8 mouse cellular contexts compared by ENCODE assay signal in the genomic region with DNA sequence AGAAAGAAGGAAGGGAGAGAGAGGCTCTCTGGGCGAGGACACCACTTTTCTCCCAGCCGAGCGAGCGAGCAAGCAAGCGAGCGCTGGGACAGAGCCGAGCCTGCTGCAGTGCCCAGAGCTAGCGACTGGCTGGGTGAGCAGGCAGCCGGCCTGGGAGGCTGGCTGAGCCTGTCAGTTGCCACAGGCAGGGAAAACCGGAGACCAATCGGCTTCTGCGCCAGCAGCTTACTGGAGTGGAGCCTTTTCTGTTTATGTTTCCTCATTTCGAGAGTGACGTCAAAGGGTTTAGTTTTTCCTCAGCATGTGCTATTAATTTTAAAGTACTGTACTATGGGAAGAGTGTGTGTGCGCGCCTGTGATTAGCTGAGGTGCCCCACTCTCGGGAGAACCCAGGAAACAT. TPM values are rescaled to one million over a fixed set of nuclear protein-coding genes. Genes with fewer than 3 reads are reported as not detected.
DNase-seq lines count a peak whose midpoint lies in the region; ATAC-seq and TF ChIP-seq lines count a peak whose summit lies in the region.

A gene (minus strand): TSS at position 173 of the 400 bp plus-strand sequence.

- peak within 1 kb of the TSS; percentile 23 for H3K4me3 ChIP-seq in embryonic fibroblast, embryonic 13.5 days (ENCODE audit: insufficient read depth, low read length)
- peak within 1 kb of the TSS; percentile 46 for H3K4me3 ChIP-seq in heart, adult 2 months
- H3K4me3 ChIP-seq in kidney, adult 2 months (ENCODE audit: insufficient read depth, low read depth, low read length): peak within 1 kb of the TSS; percentile 48
- peak within 1 kb of the TSS; percentile 44 for H3K4me3 ChIP-seq in limb, embryonic 10.5 days
- H3K4me3 ChIP-seq in midbrain, embryonic 11.5 days (ENCODE audit: low read depth, low read length): peak within 1 kb of the TSS; percentile 8; the same call in 1 of the 2 replicates

- TF ChIP-seq POLR2A in embryonic fibroblast, embryonic 13.5 days (IDR thresholded peaks at IDR 0.05; ENCODE audit: low read depth, low read length): peak; percentile 70
- TF ChIP-seq POLR2A in heart, adult 2 months (IDR thresholded peaks at IDR 0.05; ENCODE audit: insufficient read depth, low read depth, low read length): peak; percentile 73
- peak; percentile 41 for TF ChIP-seq POLR2A in kidney, adult 2 months (IDR thresholded peaks at IDR 0.05; ENCODE audit: low read depth, low read length)

- peak; percentile 17 to 31 for DNase-seq in adrenal gland, postnatal 4 days (ENCODE audit: low spot score in 2 of 2)
- DNase-seq in heart, adult 2 months: peak; percentile 85 to 86
- peak; percentile 92 for DNase-seq in kidney, adult 2 months
- DNase-seq in limb, embryonic 10.5 days (ENCODE audit: low spot score): peak; percentile 73
- DNase-seq in midbrain, embryonic 11.5 days (ENCODE audit: low spot score, missing footprints): peak; percentile 91
- DNase-seq in right cerebral cortex, postnatal 36 days (ENCODE audit: low spot score in 2 of 2): peak; percentile 70 to 82
- no peak for DNase-seq in c-Kit-positive CD71-positive TER-119-positive erythroid progenitor cells, embryonic 14.5 days (ENCODE audit: low spot score)

- H3K9ac ChIP-seq in heart, adult 2 months (ENCODE audit: low read depth, low read length): peak within 1 kb of the TSS; percentile 59
- peak within 1 kb of the TSS; percentile 46 for H3K9ac ChIP-seq in midbrain, embryonic 11.5 days (ENCODE audit: low read length)

- H3K9me3 ChIP-seq in limb, embryonic 10.5 days (replicated peaks): no peaks in the 10 kb centered on the region
- no peaks in the 10 kb centered on the region for H3K9me3 ChIP-seq in midbrain, embryonic 11.5 days (ENCODE audit: control insufficient read depth, low read length)

- H3K27ac ChIP-seq in embryonic fibroblast, embryonic 13.5 days (ENCODE audit: insufficient read depth, low read length): no peak within 1 kb of the TSS
- H3K27ac ChIP-seq in heart, adult 2 months: peak within 1 kb of the TSS; percentile 64
- peak within 1 kb of the TSS; percentile 35; the same call in 1 of the 2 replicates for H3K27ac ChIP-seq in kidney, adult 2 months (ENCODE audit: insufficient read depth, low read depth, low read length)
- H3K27ac ChIP-seq in limb, embryonic 10.5 days: peak within 1 kb of the TSS; percentile 58; the same call in 1 of the 2 replicates
- H3K27ac ChIP-seq in midbrain, embryonic 11.5 days (ENCODE audit: low read depth, low read length): no peak within 1 kb of the TSS

- H3K27me3 ChIP-seq in heart, adult 2 months (ENCODE audit: control insufficient read depth, insufficient read depth, low read length): no peaks in the 10 kb centered on the region
- no peaks in the 10 kb centered on the region; the same call in 1 of the 2 replicates for H3K27me3 ChIP-seq in kidney, adult 2 months (replicated peaks; ENCODE audit: control insufficient read depth, insufficient read depth, low read length)
- no peaks in the 10 kb centered on the region for H3K27me3 ChIP-seq in limb, embryonic 10.5 days (ENCODE audit: low read depth, poor library complexity, severe bottlenecking)
- H3K27me3 ChIP-seq in midbrain, embryonic 11.5 days (ENCODE audit: control insufficient read depth, insufficient read depth, low read length): no peaks in the 10 kb centered on the region

- WGBS in heart, adult 2 months: 6% methylated on average over 17 of the region's 17 CpGs
- WGBS in kidney, adult 2 months: 3% methylated on average over 17 of the region's 17 CpGs
- 9% methylated on average over 17 of the region's 17 CpGs for WGBS in limb, embryonic 10.5 days
- WGBS in midbrain, embryonic 11.5 days: 14% methylated on average over 17 of the region's 17 CpGs

- no peaks in the 10 kb centered on the region for H3K79me2 ChIP-seq in heart, adult 2 months (replicated peaks; ENCODE audit: control insufficient read depth, insufficient read depth, low read length)

- H3K36me3 ChIP-seq in heart, adult 2 months (ENCODE audit: control insufficient read depth, insufficient read depth, low read length): peaks cover 1% of the 10 kb centered on the region; the same call in 1 of the 2 replicates
- H3K36me3 ChIP-seq in kidney, adult 2 months (ENCODE audit: control insufficient read depth, insufficient read depth, low read length): no peaks in the 10 kb centered on the region
- no peaks in the 10 kb centered on the region for H3K36me3 ChIP-seq in limb, embryonic 10.5 days
- no peaks in the 10 kb centered on the region for H3K36me3 ChIP-seq in midbrain, embryonic 11.5 days (ENCODE audit: control insufficient read depth, insufficient read depth, low read length)

- TF ChIP-seq CTCF in embryonic fibroblast, embryonic 13.5 days (IDR thresholded peaks at IDR 0.05; ENCODE audit: borderline replicate concordance, insufficient read depth, low read length): no peak
- TF ChIP-seq CTCF in heart, adult 2 months (IDR thresholded peaks at IDR 0.05): 0 out of 2 replicates have a peak, but pooled peaks have one; percentile 4
- no peak for TF ChIP-seq CTCF in kidney, adult 2 months (conservative IDR thresholded peaks at IDR 0.05; ENCODE audit: insufficient read depth, insufficient read length, low read depth, low read length)

- intact Hi-C loops in heart, adult 2 months (cut with DNase I): loop anchor here (10.0 kb wide), 1 partner anchor 320 kb away; no protein-coding TSS in a partner anchor

- H3K4me1 ChIP-seq in embryonic fibroblast, embryonic 13.5 days (ENCODE audit: control insufficient read depth, insufficient read depth, low read length): no peaks in the 10 kb centered on the region
- peaks cover 5% of the 10 kb centered on the region for H3K4me1 ChIP-seq in heart, adult 2 months (ENCODE audit: control insufficient read depth, insufficient read depth, low read length)
- peaks cover 11% of the 10 kb centered on the region; the same call in 1 of the 2 replicates for H3K4me1 ChIP-seq in kidney, adult 2 months (ENCODE audit: control insufficient read depth, insufficient read depth, low read length)
- peaks cover 30% of the 10 kb centered on the region for H3K4me1 ChIP-seq in limb, embryonic 10.5 days
- H3K4me1 ChIP-seq in midbrain, embryonic 11.5 days (ENCODE audit: control insufficient read depth, insufficient read depth, low read length): peaks cover 13% of the 10 kb centered on the region; the same call in 1 of the 2 replicates

- ATAC-seq in midbrain, embryonic 11.5 days (ENCODE audit: low FRiP score): peak; percentile 89

- peak within 1 kb of the TSS; percentile 33 for H3K4me2 ChIP-seq in midbrain, embryonic 11.5 days

- TF ChIP-seq EP300 in heart, adult 2 months (IDR thresholded peaks at IDR 0.05; ENCODE audit: insufficient read depth, low read depth, low read length): no peak

RNA-seq across cellular contexts. Expression of the gene that starts here (rescaled TPM):
- 10 to 100 TPM; 13.2 to 14.4 TPM for total RNA-seq in adrenal gland, postnatal 4 days (2021)
- 9.0 and 9.4 TPM in 2 replicates for polyA plus RNA-seq in embryonic fibroblast, embryonic 13.5 days (2011; ENCODE audit: insufficient read length, low read depth, missing spikeins)
- 10 to 100 TPM; 53.1 to 57.0 TPM for total RNA-seq in heart, adult 2 months (2021)
- polyA plus RNA-seq in heart, adult 2 months (2012; rRNA removed): 11.7 and 23.0 TPM in 2 replicates
- polyA plus RNA-seq in kidney, adult 2 months (2012; rRNA removed): 9.0 and 9.5 TPM in 2 replicates
- 0.80 and 2.1 TPM in 2 replicates for polyA plus RNA-seq in limb, embryonic 10.5 days (2016; fragmentation: Nextera tagmentation; extraction: Ambion mirVana)
- 1.1 and 1.6 TPM in 2 replicates for polyA plus RNA-seq in midbrain, embryonic 11.5 days (2014; fragmentation: Nextera tagmentation; extraction: Ambion mirVana)

Comparison
In these comparisons a context has a peak if more than half of its experiments do, and no peak if none do; other contexts are left out.
1. H3K27ac ChIP-seq: peak in heart, adult 2 months (single experiment), kidney, adult 2 months (single experiment) and limb, embryonic 10.5 days (single experiment); none in embryonic fibroblast, embryonic 13.5 days (single experiment) and midbrain, embryonic 11.5 days (single experiment).
2. Peak in every context shown above with its lines, with median percentiles within 50 percentile points of each other: H3K4me3 ChIP-seq and POLR2A ChIP-seq.